Mouse (Mus musculus) heart, postnatal 0 days (tissue): ENCODE data around the gene Pcnx. TPM values are rescaled to one million over a fixed set of nuclear protein-coding genes. Genes with fewer than 3 reads are reported as not detected.

Experiments
- ATAC-seq: fragments of 200-750 bp; cut with Nextera tagmentation; 2 replicates; pipeline ENCODE4 v1.8.0; 2017; ENCODE audit warnings: low read depth, moderate number of reproducible peaks, moderate library complexity; ENCODE audit not compliant: insufficient read depth
- DNase-seq: peaks from one replicate; pipeline ENCODE4 v3.0.0-alpha.2; 2016; ENCODE audit warnings: low spot score
- H3K27ac ChIP-seq: fragments of 300-500 bp; sonication (generic); 2 replicates; pipeline ENCODE4 v1.5.1; 2014; ENCODE audit warnings: low read depth, mild to moderate bottlenecking
- H3K27me3 ChIP-seq: fragments of 300-500 bp; sonication (generic); 2 replicates; pipeline ENCODE4 v1.6.1; 2014; ENCODE audit warnings: low read length, mixed read lengths; ENCODE audit not compliant: control insufficient read depth, insufficient read depth
- H3K36me3 ChIP-seq: fragments of 300-500 bp; sonication (generic); replicated peaks from 2 replicates; pipeline ENCODE4 v1.6.1; 2014; ENCODE audit warnings: low read length, mixed read lengths; ENCODE audit not compliant: control insufficient read depth, insufficient read depth
- H3K4me1 ChIP-seq: fragments of 300-500 bp; sonication (generic); 2 replicates; pipeline ENCODE4 v1.6.1; 2014; ENCODE audit warnings: antibody characterized with exemption; ENCODE audit not compliant: control insufficient read depth, insufficient read depth
- H3K4me2 ChIP-seq: fragments of 300-500 bp; sonication (generic); 2 replicates; pipeline ENCODE4 v1.6.1; 2014; ENCODE audit warnings: low read depth, mild to moderate bottlenecking, low read length, moderate library complexity
- H3K4me3 ChIP-seq: fragments of 300-500 bp; sonication (generic); 2 replicates; pipeline ENCODE4 v1.5.1; 2014; ENCODE audit warnings: low read depth, low read length
- H3K9ac ChIP-seq: fragments of 300-500 bp; sonication (generic); replicated peaks from 2 replicates; pipeline ENCODE4 v1.6.1; 2014; ENCODE audit warnings: low read depth, low read length, mixed read lengths
- H3K9me3 ChIP-seq: fragments of 300-500 bp; sonication (generic); replicated peaks from 2 replicates; pipeline ENCODE4 v1.6.1; 2016; ENCODE audit warnings: low read length; ENCODE audit not compliant: control insufficient read depth
- CTCF ChIP-seq: IDR thresholded peaks from 2 replicates; pipeline ENCODE4 v1.5.1; 2016; ENCODE audit warnings: antibody characterized with exemption, control low read depth, low read depth
- EP300 ChIP-seq: IDR thresholded peaks from 2 replicates; pipeline ENCODE4 v1.6.1; 2016; ENCODE audit warnings: antibody characterized with exemption, low read depth
- WGBS: fragments of 180-500 bp; shearing (Covaris S2); extraction: QIAGEN DNeasy Blood & Tissue Kit; methylation state at CpG from one replicate; pipeline ENCODE4 v1.1.7; 2014; 5-methylcytosine and 5-hydroxymethylcytosine counted together
- polyA plus RNA-seq: library from polyadenylated mRNA; unstranded; fragments of >200 nt; fragmentation: Nextera tagmentation; extraction: Ambion mirVana; gene quantifications from 2 replicates; pipeline ENCODE4 v1.2.1, GENCODE M21; 2015
- total RNA-seq: library from RNA; depleted of rRNA; stranded (reverse); fragments of >200 nt; gene quantifications from 2 replicates; pipeline ENCODE4 v1.2.3, GENCODE M21; 2014; ENCODE audit warnings: low replicate concordance

Gene Pcnx
- total and polyA plus RNA-seq, 2 experiments from 2014 or later, result 9.3 to 37.4 TPM

DNA sequence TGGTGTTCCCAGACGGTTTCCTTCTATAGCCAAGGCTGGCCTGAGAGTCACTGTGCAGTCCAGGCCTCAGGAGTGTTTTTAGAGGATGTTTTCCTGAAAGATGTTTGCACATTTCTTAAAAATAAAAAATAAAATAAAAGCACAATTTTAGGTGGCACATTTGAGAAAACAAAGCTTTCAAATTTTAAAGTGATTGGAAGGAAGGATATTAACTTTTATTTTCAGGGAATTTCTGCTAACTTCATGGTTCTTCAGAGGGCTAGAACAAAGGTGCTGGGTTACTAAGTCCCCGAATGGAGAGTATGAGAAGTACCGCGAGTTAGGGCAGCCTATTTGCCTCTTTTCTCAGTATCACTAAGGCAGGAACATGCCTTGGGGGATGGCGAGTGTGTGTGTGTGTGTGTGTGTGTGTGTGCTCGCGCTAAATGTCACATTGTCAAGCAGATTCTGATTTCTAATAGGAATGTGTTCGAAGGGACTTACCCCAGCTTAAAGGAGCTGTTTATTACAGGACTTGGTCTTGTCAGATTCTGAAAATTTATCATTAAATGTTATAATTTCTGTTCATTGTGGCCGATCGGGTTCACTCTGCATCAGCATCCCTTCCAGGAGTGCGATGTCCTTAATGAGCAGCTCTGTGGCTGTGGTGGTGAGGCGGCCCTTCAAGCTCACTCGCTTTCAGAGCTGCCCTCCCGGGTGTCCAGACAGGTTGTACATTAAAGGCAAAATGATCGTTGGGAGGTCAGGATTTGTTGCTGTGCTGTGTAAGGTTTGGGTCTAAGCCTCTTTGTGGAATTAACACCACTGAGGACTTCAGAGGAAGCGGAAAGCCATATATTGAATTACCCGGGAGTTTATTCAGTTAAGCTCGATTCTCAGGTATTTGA, 1.6 kb downstream of the Pcnx start:
- H3K36me3 ChIP-seq, result no peaks in the 10 kb centered on the region
- 13% methylated on average over 18 of the region's 18 CpGs for WGBS
- H3K4me3 ChIP-seq, result peak overlapping the region; percentile 99
- peaks cover 38% of the 10 kb centered on the region for H3K4me1 ChIP-seq
- DNase-seq (peak; percentile 45), ATAC-seq (no peak)
- H3K27me3 ChIP-seq, result no peaks in the 10 kb centered on the region
- peak overlapping the region; percentile 76 for H3K4me2 ChIP-seq
- TF ChIP-seq CTCF (no peak), EP300 (no peak)
- H3K27ac ChIP-seq, result peak overlapping the region; percentile 96
- no peaks in the 10 kb centered on the region for H3K9me3 ChIP-seq
- H3K9ac ChIP-seq, result peak overlapping the region; percentile 99

DNA sequence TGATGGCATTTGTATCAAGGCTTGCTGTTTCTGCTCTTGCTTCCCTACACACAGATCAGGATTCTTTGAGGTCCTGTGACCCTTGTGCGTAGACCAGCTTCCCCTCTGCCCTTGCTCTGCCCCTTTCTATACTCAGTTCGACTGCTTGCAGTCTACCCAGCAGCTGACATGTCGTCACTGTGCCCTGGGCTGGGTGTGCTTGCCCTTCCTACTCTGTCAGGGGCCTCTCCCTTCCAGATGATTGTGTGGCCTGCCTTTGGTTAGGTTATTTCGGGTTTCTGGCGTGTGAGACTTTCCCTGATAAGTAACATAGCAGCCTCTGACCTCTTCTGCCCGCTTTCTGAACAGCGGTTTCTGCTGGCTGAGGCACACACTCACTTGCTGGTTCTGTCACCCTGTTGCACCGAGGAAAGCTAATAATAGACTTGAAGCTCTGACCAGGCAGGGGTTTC, 2.6 kb downstream of the Pcnx start:
- Histone ChIP-seq H3K36me3 (no peaks in the 10 kb centered on the region; the same call in 1 of the 2 replicates), H3K4me2 (peak overlapping the region; percentile 76), H3K27me3 (no peaks in the 10 kb centered on the region), H3K9ac (peak overlapping the region; percentile 99), H3K4me1 (peaks cover 39% of the 10 kb centered on the region), H3K9me3 (no peaks in the 10 kb centered on the region), H3K27ac (peak overlapping the region; percentile 96), H3K4me3 (peak overlapping the region; percentile 99)
- WGBS, result 7% methylated on average over 8 of the region's 8 CpGs
- ATAC-seq (peak; percentile 82), DNase-seq (peak; percentile 95)
- TF ChIP-seq EP300 (peak; percentile 62; the same call in 1 of the 2 replicates), CTCF (no peak)

DNA sequence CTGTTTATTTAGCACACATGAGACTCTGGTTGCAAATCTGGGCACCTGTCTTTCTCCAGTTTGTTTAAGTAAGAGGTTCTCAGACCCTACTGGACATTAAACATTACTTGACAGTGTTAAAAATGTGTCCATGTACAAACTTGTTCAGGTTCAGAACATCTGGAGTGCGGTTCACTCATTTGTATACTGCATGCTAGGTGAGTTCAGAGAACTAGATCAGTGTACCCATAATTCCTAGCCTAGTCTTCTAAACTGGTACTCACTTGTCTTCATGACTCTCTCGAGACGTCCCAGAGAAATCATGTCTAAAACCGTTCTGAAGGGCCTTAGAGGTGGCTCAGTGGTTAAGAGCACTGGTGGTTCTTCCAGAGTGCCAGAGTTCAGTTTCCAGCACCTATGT, 4.1 kb downstream of the Pcnx start:
- DNase-seq, result no peak

DNA sequence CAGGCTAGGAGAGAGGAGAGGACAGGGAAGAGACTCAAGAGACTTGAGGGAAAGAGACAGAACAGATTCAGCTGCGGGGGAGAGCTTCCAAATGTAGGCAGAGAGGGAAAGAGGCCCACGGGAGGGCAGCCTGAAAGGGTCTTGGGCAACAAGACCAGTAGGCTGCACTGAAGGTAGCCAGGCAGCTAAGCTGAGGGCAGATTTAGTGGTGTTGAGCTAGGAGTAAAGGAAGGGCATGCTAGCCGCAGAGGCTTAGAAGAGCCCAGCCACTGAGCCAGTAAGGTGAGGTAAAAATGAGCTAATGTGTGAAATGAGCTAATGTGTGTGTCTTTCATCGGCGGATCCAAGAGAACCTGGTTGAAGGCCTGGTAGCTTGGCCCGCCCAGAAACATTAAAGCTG, 5.4 kb downstream of the Pcnx start:
- H3K4me3 ChIP-seq, result no peak overlapping the region
- ATAC-seq (no peak), DNase-seq (no peak)
- no peaks in the 10 kb centered on the region for H3K27me3 ChIP-seq
- H3K9me3 ChIP-seq, result no peaks in the 10 kb centered on the region
- H3K9ac ChIP-seq, result no peak overlapping the region
- H3K4me1 ChIP-seq, result peaks cover 52% of the 10 kb centered on the region
- 76% methylated on average over 6 of the region's 6 CpGs for WGBS
- H3K27ac ChIP-seq, result no peak overlapping the region
- no peaks in the 10 kb centered on the region; the same call in 1 of the 2 replicates for H3K36me3 ChIP-seq
- TF ChIP-seq CTCF, result no peak
- TF ChIP-seq EP300, result no peak
- H3K4me2 ChIP-seq, result no peak overlapping the region

More for the DNA sequence above, 4.1 kb downstream of the Pcnx start:
- no peak for TF ChIP-seq CTCF
- TF ChIP-seq EP300, result no peak
- Histone ChIP-seq H3K9ac (no peak overlapping the region), H3K4me1 (peaks cover 42% of the 10 kb centered on the region), H3K36me3 (no peaks in the 10 kb centered on the region; the same call in 1 of the 2 replicates), H3K4me3 (no peak overlapping the region), H3K9me3 (no peaks in the 10 kb centered on the region), H3K27ac (0 out of 2 replicates have a peak overlapping the region, but pooled peaks have one; percentile 96), H3K27me3 (no peaks in the 10 kb centered on the region), H3K4me2 (no peak overlapping the region)
- ATAC-seq, result no peak
- 85% methylated on average over 4 of the region's 4 CpGs for WGBS

DNA sequence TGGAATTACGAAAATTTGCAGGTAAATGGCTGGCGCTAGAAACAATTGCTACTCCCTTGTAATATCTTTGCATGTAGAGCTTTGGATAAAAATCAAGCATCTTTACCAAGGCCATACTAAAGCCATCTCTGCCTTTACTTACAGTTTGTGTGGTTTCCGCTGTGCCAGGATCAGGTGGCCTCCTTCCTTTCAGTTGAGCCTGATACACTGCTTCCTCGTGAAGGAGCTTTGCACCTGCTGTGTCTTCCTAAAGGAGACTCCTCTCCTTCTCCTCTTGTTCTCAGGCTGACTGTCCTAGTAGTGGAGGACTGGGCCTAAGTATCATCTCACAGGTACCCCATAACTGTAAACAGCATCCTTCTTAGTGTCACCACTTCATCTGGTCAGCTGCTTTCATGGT, 7.5 kb downstream of the Pcnx start:
- Histone ChIP-seq H3K4me2 (no peak overlapping the region), H3K27ac (peak overlapping the region; percentile 13; the same call in 1 of the 2 replicates), H3K9me3 (no peaks in the 10 kb centered on the region), H3K27me3 (no peaks in the 10 kb centered on the region), H3K4me3 (no peak overlapping the region), H3K9ac (no peak overlapping the region), H3K36me3 (no peaks in the 10 kb centered on the region; the same call in 1 of the 2 replicates), H3K4me1 (peaks cover 71% of the 10 kb centered on the region)
- TF ChIP-seq CTCF, result no peak
- no peak for TF ChIP-seq EP300
- DNase-seq, result no peak
- no peak for ATAC-seq
- WGBS, result 82% methylated on average over 4 of the region's 4 CpGs
